Mouse (Mus musculus): ENCODE results near the gene Usp10.

DNA sequence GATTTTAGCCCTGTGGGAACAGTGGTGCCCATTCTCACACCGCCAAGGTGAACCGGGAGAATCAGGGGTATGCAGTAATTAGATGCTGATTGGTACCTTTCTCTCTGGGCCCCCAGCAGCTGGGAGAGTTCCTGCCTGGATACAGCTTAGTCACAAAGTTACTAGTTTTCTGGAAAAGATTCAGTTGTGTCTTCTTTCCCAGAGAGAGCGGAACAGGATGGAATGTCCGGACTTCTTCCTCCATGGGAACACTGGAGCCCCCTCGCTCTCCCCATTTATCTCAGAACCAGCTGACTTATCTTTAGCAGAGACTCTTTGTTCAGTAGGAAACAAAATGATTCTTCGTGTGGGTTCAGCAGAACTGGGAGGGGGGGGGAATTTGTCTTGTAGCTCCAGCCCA is 47.4 kb upstream of the Usp10 start:
- no peak for TF ChIP-seq CTCF (IDR thresholded peaks at IDR 0.05; ENCODE audit: low read depth, low read length)
- no peak for TF ChIP-seq GATA1 (IDR thresholded peaks at IDR 0.05; ENCODE audit: borderline replicate concordance, low read length)
- TF ChIP-seq POLR2AphosphoS5 (IDR thresholded peaks at IDR 0.05; ENCODE audit: insufficient replicate concordance, low read depth, low read length), result no peak
- TF ChIP-seq TAL1 (conservative IDR thresholded peaks at IDR 0.05; ENCODE audit: low read depth, low read length), result no peak

Data from G1E (cell line).